Mouse (Mus musculus) bone marrow, adult 2 months (tissue): ENCODE data around the gene Smad1. TPM values are rescaled to one million over a fixed set of nuclear protein-coding genes. Genes with fewer than 3 reads are reported as not detected.

Experiments
- H3K27ac ChIP-seq: fragments of 200-500 bp; 2 replicates; pipeline ENCODE4 v1.5.1; 2012; ENCODE audit warnings: low read depth, mild to moderate bottlenecking, control low read depth, inconsistent platforms, low read length; ENCODE audit not compliant: control insufficient read depth, poor library complexity, insufficient read depth
- H3K4me1 ChIP-seq: fragments of 200-500 bp; 2 replicates; pipeline ENCODE4 v1.6.1; 2011; ENCODE audit warnings: low read length; ENCODE audit not compliant: control insufficient read depth, insufficient read depth
- H3K4me3 ChIP-seq: fragments of 200-500 bp; replicated peaks from 2 replicates; pipeline ENCODE3; 2011; ENCODE audit warnings: mild to moderate bottlenecking, low read depth, low read length, control low read depth; ENCODE audit not compliant: control insufficient read depth
- CTCF ChIP-seq: fragments of 200-500 bp; IDR thresholded peaks from 2 replicates; pipeline ENCODE4 v1.5.1; 2011; ENCODE audit warnings: low read length, control low read depth; ENCODE audit not compliant: control insufficient read depth, insufficient read depth
- POLR2A ChIP-seq: fragments of 200-500 bp; IDR thresholded peaks from 2 replicates; pipeline ENCODE4 v1.6.1; 2011; ENCODE audit warnings: low read depth, mild to moderate bottlenecking, control low read depth, low read length, borderline replicate concordance; ENCODE audit not compliant: control insufficient read depth
- WGBS: fragments of 180-500 bp; shearing (Covaris S2); methylation state at CpG from one replicate; pipeline ENCODE4 v1.1.7; 2018; 5-methylcytosine and 5-hydroxymethylcytosine counted together
- polyA plus RNA-seq: library from polyadenylated mRNA; stranded (reverse); fragments of >200 nt; gene quantifications from 2 replicates; pipeline ENCODE4 v1.2.4, GENCODE M21; 2011; ENCODE audit warnings: low replicate concordance; ENCODE audit not compliant: missing spikeins, insufficient read depth, insufficient read length

The Smad1 gene
- polyA plus RNA-seq, 1 experiment: 5.3 TPM

DNA sequence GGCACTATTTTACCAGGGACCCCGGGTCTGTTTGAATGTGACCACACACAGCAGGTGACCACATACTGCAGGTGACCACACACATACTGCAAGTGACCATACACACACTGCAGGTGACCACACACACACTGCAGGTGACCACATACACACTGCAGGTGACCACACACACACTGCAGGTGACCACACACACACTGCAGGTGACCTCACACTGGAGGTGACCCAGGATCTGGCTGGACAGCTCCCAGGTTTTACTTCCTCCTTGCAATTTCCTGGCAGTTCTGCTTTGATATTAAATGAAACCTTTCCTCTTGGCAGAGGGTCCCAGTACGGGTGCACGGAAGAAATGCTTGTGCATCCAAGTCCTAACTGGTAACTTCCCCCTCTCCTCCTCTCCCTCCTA is 75.3 kb downstream of the Smad1 start:
- H3K27ac ChIP-seq: no peak overlapping the region
- TF ChIP-seq POLR2A (no peak), CTCF (no peak)
- 22% methylated on average over 3 of the region's 3 CpGs for WGBS
- H3K4me3 ChIP-seq: no peak overlapping the region
- H3K4me1 ChIP-seq: peaks cover 1% of the 10 kb centered on the region; the same call in 1 of the 2 replicates

DNA sequence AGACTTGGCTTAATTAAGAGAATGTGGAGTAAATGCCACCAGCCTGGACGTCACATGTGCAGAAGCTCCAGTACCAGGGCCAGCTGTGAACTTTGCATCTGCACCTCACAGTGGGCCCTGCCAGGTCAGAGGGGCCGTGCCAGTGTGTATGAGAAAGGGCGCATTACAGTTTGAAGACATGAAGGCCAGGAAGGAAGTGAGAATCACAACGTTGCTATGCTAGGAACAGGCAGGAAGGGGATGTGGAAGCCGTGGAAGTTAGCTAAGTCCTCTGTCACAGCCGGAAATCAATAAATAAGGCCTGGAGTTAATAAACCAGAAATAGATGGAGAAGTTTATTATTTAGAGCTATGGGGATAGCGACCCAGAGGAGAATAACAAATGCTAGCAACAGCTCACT is 76.2 kb downstream of the Smad1 start:
- H3K4me1 ChIP-seq: peaks cover 1% of the 10 kb centered on the region; the same call in 1 of the 2 replicates
- no peak for TF ChIP-seq CTCF
- no peak for TF ChIP-seq POLR2A

DNA sequence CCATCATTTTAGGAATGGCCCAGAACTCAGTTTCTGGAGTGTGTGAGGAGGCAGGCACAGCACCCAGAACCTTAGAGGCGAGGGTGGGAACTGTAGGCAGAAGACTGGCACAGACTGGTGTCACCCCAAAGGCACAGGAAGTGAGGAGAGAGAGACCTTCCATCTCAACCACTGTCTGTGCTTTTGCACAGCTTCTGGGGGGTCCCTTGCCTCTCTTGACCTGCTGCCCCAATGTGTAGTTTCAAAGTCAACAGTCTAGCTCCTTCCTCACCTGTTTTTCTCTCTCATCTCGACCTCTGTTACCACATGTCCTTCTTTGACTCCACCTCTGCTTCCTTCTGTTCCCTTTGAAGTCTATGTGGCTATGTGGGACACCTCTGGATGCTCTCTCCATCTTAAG is 88.5 kb downstream of the Smad1 start:
- no peak overlapping the region for H3K4me3 ChIP-seq
- TF ChIP-seq CTCF (no peak), POLR2A (no peak)
- 44% methylated on average over 2 of the region's 2 CpGs for WGBS
- H3K27ac ChIP-seq: no peak overlapping the region
- H3K4me1 ChIP-seq: no peaks in the 10 kb centered on the region

More for the DNA sequence above, 76.2 kb downstream of the Smad1 start:
- 36% methylated on average over 7 of the region's 7 CpGs for WGBS
- Histone ChIP-seq H3K4me3 (no peak overlapping the region), H3K27ac (no peak overlapping the region)

DNA sequence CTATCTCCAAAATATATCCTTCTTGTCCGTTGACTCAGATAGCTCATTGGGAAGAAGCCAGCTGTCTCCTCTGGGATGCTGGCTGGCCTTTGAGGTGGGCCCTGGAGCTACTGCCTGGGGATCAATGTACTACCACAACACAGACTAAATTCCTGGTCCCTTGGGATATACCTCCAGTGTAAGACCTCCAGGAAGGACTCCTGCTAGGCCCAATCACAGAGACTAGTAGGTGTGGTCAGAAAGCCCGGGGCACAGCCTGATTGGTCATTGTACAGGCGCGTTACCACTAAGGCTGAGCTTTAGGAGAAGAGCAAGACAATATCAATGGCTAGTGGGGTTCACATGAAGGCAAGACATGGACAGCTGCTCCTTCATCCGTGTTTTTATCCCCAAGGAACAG is 93.4 kb downstream of the Smad1 start:
- WGBS: 75% methylated on average over 5 of the region's 5 CpGs
- H3K4me1 ChIP-seq: no peaks in the 10 kb centered on the region
- no peak overlapping the region for H3K4me3 ChIP-seq
- TF ChIP-seq CTCF (no peak), POLR2A (no peak)
- H3K27ac ChIP-seq: no peak overlapping the region

DNA sequence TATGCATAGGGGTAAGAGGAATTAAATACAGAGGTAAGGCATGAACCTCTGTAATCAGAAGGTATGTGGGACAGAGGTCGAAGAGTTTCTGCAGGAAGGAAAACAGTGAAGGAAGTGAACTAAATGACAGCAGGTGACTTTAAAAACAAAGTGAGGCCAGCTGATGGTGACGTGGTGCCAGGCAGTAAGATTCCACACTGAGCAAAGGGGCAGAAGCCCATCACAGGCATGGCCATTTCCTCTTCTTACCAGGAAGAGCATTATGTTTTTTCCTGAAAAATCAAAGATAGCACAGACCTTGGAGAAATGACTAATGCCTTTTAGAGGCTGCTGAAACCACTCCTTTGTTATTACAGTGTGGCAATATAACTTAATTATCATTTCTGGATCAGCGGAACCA is 97.8 kb downstream of the Smad1 start:
- TF ChIP-seq POLR2A (no peak), CTCF (no peak)
- WGBS: 64% methylated on average over 3 of the region's 3 CpGs
- H3K4me1 ChIP-seq: no peaks in the 10 kb centered on the region
- no peak overlapping the region for H3K27ac ChIP-seq
- H3K4me3 ChIP-seq: no peak overlapping the region

DNA sequence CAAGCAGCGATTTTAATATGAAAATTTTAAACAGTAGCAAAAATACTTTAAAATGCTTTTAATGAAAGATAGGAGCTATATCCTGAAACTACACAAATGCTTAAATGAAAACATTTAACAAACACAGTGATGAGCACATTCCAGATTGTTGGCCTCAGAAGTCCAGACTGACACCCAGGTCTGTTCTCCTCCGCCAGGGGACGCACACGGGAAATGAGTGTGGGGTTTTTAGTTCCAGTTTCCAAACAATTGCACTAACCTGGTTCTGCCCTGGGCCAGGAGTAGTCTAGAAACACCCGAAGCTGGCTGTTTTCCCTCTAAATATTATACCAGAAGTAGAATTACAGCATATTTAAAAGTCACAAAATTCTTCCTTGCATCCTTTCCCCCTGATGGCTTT is 99.6 kb downstream of the Smad1 start:
- Histone ChIP-seq H3K4me1 (no peaks in the 10 kb centered on the region), H3K4me3 (no peak overlapping the region), H3K27ac (no peak overlapping the region)
- 43% methylated on average over 5 of the region's 5 CpGs for WGBS
- TF ChIP-seq POLR2A (no peak), CTCF (peak; percentile 50)

DNA sequence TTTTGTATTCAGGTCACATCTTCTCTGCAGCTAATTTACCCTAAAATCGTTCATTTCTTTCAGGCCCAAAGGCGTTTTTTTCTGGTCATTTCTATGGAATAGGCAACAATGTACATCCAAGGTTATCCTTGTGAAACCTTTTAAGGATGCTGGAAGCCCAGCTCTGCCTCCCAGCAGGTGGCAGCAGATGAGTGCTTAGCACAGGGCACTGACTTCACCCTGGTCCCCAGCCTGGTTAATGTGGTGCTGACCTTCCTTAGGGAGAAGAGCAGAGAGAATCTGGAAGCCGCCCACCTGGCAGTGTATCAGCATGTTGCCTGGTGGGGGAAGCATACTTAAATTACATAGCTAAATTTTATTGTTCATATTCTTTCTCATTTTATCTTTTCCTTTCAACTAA is 101.6 kb downstream of the Smad1 start:
- Histone ChIP-seq H3K27ac (no peak overlapping the region), H3K4me3 (no peak overlapping the region)
- 55% methylated on average over 3 of the region's 3 CpGs for WGBS

DNA sequence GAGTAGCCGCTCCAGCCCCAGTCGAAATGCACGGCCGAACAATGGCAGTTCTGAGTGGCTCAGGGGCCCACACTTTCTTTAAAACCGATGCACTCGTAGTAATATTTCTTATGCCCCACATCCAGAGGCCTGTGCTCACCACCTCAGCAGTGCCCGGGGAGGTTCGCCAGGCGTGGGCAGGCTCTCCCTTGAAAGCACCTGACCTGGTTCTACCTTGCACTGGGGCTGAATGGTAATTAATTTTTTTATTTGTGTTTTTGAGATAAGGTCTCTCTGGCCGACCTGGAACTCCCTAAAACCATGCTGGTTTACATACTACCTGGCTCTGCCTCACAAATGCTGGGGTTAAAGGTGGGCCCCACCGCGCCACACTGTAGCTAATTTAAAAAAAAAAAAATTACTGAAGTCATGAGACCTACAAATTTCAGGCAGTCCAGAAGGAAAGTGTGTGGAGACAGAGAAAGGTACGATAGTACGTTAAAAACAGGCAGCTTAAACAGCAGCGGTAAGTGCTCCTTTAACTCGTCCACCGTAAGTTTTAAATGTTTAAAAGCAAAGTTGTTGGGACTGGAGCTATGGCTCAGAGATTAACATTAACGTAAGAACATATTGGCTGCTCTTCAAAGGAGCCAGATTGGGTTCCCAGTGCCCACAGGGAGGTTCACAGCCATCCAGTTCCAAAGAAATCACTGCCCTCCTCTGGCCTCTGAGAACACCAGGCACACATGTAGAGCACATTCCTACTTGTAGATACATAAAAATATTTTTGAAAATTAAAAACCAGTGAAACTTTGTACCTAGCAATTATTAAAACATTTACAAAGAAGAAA is 103.8 kb downstream of the Smad1 start:
- TF ChIP-seq CTCF (no peak), POLR2A (no peak)
- 13% methylated on average over 18 of the region's 18 CpGs for WGBS
- Histone ChIP-seq H3K4me3 (peak overlapping the region; percentile 82), H3K27ac (peak overlapping the region; percentile 97), H3K4me1 (no peaks in the 10 kb centered on the region)

More for the DNA sequence above, 101.6 kb downstream of the Smad1 start:
- no peaks in the 10 kb centered on the region for H3K4me1 ChIP-seq
- no peak for TF ChIP-seq POLR2A
- peak; percentile 64 for TF ChIP-seq CTCF
